Mouse (Mus musculus) thymus, postnatal 14 days (tissue): ENCODE results near the gene Mesp1.

ENCODE experiments used
- DNase-seq: peaks from one replicate; pipeline ENCODE4 v3.0.0; 2021

The Mesp1 gene

GRCm38 (mm10) chr7:79786295-79786694 lies 7.3 kb downstream of the Mesp1 start:
- DNase-seq = peak; percentile 64

DNA sequence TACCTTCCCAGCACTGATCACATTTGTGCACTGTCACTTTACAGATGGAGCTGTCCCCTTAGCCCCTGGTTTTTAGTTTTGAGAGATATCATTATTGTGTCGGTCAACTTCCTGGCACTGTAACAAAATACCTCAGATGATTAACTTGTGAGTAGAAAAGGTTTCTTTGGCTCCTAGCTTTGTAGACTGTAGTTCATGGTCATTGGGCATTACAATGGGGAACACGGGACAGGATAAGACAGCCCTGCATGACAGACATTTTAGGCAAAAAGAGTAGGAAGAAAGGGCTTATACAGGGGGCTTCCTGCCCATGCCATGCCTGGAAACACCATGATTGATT lies 11.1 kb downstream of the Mesp1 start:
- no peak for DNase-seq

GRCm38 (mm10) chr7:79781826-79782515 lies 11.6 kb downstream of the Mesp1 start:
- DNase-seq = no peak

GRCm38 (mm10) chr7:79780647-79781626 lies 12.7 kb downstream of the Mesp1 start:
- DNase-seq = peak; percentile 66

- no peak for DNase-seq
These were observed 21.8 kb downstream of the Mesp1 start for GRCm38 (mm10) chr7:79771561-79772512.

- no peak for DNase-seq
These were observed 23.9 kb downstream of the Mesp1 start for GRCm38 (mm10) chr7:79769664-79770063.

- DNase-seq = no peak
These were observed 27.6 kb downstream of the Mesp1 start for GRCm38 (mm10) chr7:79765991-79766390.

DNA sequence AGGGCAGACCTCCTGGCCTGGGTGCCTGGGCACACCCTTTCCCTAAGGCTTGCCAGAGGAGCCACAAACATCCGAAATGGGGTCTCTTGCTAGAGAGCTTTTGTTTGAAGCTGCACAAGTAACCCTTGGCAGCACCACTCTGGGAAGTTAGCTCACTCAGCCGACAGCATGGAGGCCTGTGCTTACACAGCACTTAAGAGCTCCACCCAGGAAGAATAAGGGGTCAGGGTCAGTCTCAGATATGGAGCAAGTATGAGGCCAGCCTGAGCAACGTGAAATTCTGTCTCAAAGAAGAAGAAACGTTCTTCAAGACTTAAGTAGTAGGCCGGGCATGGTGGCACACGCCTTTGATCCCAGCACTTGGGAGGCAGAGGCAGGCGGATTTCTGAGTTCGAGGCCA lies 31.5 kb downstream of the Mesp1 start:
- DNase-seq = no peak

DNA sequence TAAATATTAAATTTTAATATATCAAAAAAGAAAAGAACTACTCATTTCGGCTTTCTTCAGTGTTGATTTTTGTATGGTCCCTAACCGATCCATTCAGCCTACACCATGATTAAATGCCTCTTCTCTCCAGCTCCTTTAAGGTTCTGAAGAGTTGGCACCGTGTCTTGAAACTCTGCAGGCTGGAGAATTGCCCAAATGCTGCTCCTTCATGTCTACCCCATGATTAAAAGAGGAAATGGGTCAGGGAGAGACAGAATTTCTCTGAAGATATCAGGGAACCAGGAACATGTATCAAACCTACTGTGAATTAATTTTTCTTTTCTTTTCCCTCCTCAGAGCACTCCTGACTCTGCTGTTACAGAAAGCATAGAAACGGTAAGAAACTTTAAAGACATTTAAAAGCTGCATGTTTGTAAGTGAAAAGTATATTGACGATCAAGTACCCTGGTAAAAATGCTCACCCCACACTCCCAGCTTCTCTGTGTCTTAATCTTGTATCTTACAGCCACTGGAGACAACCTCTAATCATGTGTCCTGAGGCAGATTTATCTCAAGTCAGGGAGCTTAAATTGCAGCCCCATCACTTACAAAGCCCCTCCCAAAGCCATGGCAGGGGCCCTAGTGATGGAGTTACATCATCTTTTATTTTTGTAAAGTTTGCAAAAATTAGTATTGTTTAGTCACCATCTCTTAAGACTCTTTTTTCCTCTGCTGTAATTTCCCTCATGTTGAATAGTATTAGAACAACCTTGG lies 32.3 kb downstream of the Mesp1 start:
- DNase-seq = no peak

DNA sequence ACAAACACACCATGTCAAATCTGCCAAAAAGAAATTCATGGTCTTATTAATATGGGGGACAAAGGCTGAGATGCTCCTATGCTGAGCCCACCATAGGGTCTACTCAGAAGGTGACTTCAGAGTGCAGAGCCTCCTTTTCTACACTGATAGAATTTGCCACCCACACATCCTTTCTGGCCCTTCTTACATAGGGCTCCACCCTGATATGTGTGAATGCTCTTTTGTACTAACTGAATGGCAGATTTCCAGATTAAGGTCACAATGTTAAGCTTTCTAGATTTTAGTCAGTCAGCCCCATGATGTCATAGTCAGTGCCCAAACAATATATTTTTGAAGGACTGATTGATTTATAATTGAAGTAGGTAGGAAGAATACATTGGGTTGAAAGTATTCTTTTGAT lies 33.8 kb downstream of the Mesp1 start:
- no peak for DNase-seq

- no peak for DNase-seq
These were observed 35.4 kb downstream of the Mesp1 start for GRCm38 (mm10) chr7:79758176-79758575.

DNA sequence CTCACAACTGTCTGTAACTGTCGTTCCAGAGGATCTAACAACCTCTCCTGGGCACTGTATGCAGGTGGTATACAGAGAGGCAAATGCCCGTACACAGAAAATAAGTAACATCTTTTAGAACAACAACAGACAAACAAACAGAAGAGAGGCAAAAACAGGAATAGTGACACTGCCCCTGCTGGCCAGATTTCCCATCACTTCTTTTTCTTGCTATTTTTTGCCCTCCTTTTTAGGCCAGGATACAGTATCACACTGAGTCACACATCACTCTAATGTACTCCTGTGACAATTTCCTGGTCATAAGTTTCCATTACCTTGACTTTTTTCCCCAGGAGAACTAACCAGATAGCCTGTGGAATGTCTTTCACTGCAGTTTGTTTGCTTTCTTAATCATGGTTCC lies 37.3 kb downstream of the Mesp1 start:
- DNase-seq = no peak

DNA sequence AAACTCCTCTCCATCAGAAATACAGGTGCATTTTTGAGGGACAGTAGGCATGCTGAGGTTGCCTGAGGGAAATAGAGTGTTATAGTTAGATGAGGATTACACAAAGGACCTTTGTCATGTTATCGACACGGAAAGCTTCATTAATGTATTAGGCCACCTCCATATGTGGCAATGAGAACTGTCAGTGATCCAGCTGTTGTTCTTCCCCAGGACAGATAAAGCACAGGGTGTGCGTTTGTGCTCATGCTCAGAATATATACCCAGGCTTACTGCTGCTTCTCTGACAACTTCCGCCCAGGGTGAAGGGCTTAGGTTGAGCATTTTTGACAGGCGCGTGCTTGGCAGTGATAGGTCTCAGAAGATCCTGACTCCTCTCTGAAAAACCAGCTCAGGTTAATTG lies 44.1 kb downstream of the Mesp1 start:
- DNase-seq = no peak

DNA sequence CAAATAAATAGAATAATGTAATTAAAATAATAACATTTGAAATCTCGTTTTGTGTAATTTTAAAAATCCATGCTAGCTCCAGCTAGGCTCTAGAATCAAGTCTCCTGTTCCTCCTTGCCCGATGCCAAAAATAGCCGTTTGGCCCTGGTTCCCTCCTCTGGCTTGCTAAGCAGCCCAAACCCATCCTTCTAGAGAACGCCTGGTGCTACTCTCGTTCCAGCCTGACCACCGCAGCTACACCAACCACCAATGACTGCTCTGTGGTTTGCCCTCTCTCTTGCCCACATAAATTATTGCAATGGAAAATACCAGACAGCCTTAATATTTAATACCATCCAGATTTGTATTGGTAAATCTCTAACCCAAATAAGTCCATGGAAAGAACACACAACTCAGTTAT lies 45.9 kb downstream of the Mesp1 start:
- no peak for DNase-seq

DNA sequence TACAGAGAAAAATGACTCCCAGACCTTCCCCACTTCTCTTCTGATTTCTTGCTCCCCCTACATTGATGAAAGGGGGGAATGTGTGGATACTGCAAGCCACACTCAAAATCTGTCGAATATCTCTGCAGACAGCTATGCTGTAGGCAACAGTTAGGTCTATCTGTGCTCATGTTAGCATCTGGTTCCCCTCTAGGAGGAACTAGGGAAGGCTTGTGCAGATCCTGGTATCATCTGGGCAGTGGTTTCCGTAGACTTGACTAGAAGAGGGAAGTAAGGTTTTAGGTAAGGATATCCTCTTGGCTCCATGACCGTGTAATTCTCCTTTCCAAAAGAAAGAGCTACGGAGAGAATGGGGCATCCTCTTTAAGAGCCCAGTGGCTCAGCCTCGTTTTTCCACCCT lies 49.0 kb downstream of the Mesp1 start:
- DNase-seq = no peak

GRCm38 (mm10) chr7:79744051-79744450 lies 49.5 kb downstream of the Mesp1 start:
- DNase-seq = no peak

GRCm38 (mm10) chr7:79742659-79743536 lies 50.7 kb downstream of the Mesp1 start, which contains the start of the genes Pex11a and Wdr93:
Pex11a (minus strand) TSS chr7:79743131.
Wdr93 (plus strand) TSS chr7:79743163.
- peak; percentile 87 for DNase-seq

DNA sequence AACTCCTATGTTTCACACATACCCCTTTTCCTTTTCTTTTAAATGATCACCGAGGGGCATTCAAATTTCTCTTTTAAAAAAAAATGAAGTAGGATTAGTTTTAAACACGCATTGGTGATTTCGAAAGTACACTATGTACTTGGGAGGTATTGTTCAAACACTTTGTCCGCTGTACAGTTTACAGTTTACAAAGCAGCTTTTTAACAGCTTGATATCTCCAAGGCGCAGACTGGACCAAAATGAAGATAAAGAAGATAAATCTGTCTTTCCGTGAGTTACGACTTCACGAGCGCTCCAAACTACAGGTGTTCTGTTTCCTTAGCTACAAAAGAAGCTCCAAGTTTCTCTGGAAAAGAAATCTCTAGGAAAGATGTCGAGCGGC lies 51.3 kb downstream of the Mesp1 start:
- DNase-seq = no peak
